Mouse (Mus musculus) hindbrain, embryonic 14.5 days (tissue): ENCODE measurements around the gene AI597479. TPM values are rescaled to one million over a fixed set of nuclear protein-coding genes. Genes with fewer than 3 reads are reported as not detected.

Experiments
- ATAC-seq: fragments of 200-750 bp; cut with Nextera tagmentation; 2 replicates; pipeline ENCODE4 v1.8.0; 2017; ENCODE audit warnings: moderate number of reproducible peaks, mild to moderate bottlenecking, moderate TSS enrichment, moderate library complexity; ENCODE audit not compliant: low FRiP score
- DNase-seq: peaks from one replicate; pipeline ENCODE4 v3.0.0-alpha.2; 2015; ENCODE audit warnings: low spot score
- H3K27ac ChIP-seq: fragments of 300-500 bp; sonication (generic); 2 replicates; pipeline ENCODE4 v1.5.1; 2014; ENCODE audit warnings: mild to moderate bottlenecking, moderate library complexity
- H3K27me3 ChIP-seq: fragments of 300-500 bp; sonication (generic); 2 replicates; pipeline ENCODE4 v1.6.1; 2014; ENCODE audit warnings: mild to moderate bottlenecking, low read length, mixed read lengths; ENCODE audit not compliant: control insufficient read depth, insufficient read depth
- H3K36me3 ChIP-seq: fragments of 300-500 bp; sonication (generic); replicated peaks from 2 replicates; pipeline ENCODE4 v1.6.1; 2014; ENCODE audit not compliant: control insufficient read depth, insufficient read depth
- H3K4me1 ChIP-seq: fragments of 300-500 bp; sonication (generic); replicated peaks from 2 replicates; pipeline ENCODE4 v1.6.1; 2014; ENCODE audit warnings: antibody characterized with exemption, low read length, mixed read lengths; ENCODE audit not compliant: control insufficient read depth, insufficient read depth
- H3K4me2 ChIP-seq: fragments of 300-500 bp; sonication (generic); replicated peaks from 2 replicates; pipeline ENCODE4 v1.6.1; 2014; ENCODE audit warnings: mild to moderate bottlenecking, moderate library complexity
- H3K4me3 ChIP-seq: fragments of 300-500 bp; sonication (generic); replicated peaks from 2 replicates; pipeline ENCODE4 v1.5.1; 2014; ENCODE audit warnings: mild to moderate bottlenecking, low read length
- H3K9ac ChIP-seq: fragments of 300-500 bp; sonication (generic); 2 replicates; pipeline ENCODE4 v1.6.1; 2014
- H3K9me3 ChIP-seq: fragments of 300-500 bp; sonication (generic); 2 replicates; pipeline ENCODE4 v1.6.1; 2016; ENCODE audit warnings: low read length; ENCODE audit not compliant: control insufficient read depth
- WGBS: fragments of 180-500 bp; shearing (Covaris S2); extraction: QIAGEN DNeasy Blood & Tissue Kit; methylation state at CpG from one replicate; pipeline ENCODE4 v1.1.7; 2014; 5-methylcytosine and 5-hydroxymethylcytosine counted together
- polyA plus RNA-seq: library from polyadenylated mRNA; unstranded; fragments of >200 nt; fragmentation: Nextera tagmentation; extraction: Ambion mirVana; gene quantifications from 2 replicates; pipeline ENCODE4 v1.2.1, GENCODE M21; 2014

Gene AI597479
- polyA plus RNA-seq, result 48.3 and 50.3 TPM in 2 replicates

DNA sequence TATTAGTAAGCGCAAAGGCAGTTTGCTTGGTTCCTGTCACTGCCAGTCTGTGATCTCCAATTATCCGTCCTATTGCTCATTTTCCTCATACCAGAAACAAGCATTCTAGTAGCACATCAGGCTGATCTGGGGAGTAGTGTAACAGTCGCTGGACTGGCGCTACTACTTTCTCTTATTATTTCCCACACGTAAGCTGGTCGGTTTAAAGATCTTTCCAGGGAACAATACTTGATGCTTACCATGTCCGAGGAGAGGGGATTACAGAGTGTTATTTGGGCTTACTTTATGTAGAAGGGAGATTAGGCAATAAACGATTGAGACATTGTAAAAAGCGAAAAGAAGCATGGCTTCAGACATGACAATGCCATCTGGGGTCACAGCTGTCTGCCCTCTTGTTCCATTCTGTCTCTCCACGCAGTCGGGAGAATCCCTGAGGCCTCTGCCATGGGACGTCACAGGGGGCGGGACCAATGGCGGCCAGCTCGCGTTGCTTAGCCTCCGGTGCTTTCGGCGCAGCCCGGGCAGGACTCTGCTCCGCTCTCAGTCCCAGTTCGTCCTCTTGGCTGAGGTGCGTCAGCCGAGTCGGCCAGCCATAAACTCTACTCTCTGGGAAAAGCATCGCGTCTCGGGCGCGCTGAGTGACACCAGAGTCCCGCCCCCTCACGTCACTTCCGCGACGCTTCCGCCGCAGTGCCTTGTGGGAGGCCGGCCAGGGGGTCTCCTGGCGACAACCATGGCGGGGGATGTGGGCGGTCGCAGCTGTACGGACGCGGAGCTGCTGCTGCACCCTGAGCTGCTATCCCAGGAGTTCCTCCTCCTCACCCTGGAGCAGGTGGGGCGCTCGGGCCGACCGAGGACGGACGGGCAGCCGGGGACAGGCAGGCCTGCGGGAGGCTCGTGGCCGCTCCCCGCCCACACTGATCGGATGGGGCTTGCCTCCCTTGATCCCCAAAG is at the start of gene AI597479, which contains the start of gene Tgfbrap1:
Gene AI597479 (plus strand): TSS at position 680 of the 954 bp plus-strand sequence.
Gene Tgfbrap1 (minus strand): TSS at position 607 of the 954 bp plus-strand sequence.
- Histone ChIP-seq H3K27ac (peak within 1 kb of the TSS; percentile 98), H3K9me3 (no peaks in the 10 kb centered on the region), H3K4me1 (peaks cover 18% of the 10 kb centered on the region), H3K4me3 (peak within 1 kb of the TSS; percentile 74), H3K36me3 (peaks cover 13% of the 10 kb centered on the region), H3K9ac (peak within 1 kb of the TSS; percentile 91), H3K4me2 (peak within 1 kb of the TSS; percentile 85), H3K27me3 (no peaks in the 10 kb centered on the region)
- DNase-seq (peak; percentile 98), ATAC-seq (peak; percentile 96)
- WGBS, result 1% methylated on average over 57 of the region's 57 CpGs

DNA sequence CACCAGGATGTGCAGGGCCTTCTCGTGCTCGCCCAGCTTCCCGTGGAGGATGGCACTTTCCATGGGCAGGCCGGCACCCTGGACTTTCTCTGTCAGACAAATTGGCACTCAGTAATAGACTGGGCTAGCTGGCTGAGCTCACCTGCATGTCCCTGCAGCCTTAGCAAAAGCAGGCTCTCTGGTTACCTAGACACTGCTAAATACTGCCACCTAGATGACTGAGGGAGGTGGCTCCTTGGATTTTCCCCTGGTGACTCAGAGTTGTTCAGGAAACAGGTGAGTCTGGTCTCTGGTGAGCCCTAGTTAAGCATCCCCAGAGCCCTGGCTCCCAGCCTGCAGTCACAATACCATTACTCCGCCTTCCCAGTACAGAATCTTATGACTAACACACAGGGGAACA is 46.6 kb upstream of the AI597479 start:
- Histone ChIP-seq H3K4me2 (no peak overlapping the region), H3K9me3 (no peaks in the 10 kb centered on the region), H3K27ac (no peak overlapping the region), H3K4me3 (no peak overlapping the region), H3K27me3 (no peaks in the 10 kb centered on the region), H3K36me3 (peaks cover 79% of the 10 kb centered on the region), H3K4me1 (no peaks in the 10 kb centered on the region), H3K9ac (no peak overlapping the region)
- 92% methylated on average over 5 of the region's 5 CpGs for WGBS
- ATAC-seq (0 out of 2 replicates have a peak, but pooled peaks have one; percentile 22), DNase-seq (no peak)

DNA sequence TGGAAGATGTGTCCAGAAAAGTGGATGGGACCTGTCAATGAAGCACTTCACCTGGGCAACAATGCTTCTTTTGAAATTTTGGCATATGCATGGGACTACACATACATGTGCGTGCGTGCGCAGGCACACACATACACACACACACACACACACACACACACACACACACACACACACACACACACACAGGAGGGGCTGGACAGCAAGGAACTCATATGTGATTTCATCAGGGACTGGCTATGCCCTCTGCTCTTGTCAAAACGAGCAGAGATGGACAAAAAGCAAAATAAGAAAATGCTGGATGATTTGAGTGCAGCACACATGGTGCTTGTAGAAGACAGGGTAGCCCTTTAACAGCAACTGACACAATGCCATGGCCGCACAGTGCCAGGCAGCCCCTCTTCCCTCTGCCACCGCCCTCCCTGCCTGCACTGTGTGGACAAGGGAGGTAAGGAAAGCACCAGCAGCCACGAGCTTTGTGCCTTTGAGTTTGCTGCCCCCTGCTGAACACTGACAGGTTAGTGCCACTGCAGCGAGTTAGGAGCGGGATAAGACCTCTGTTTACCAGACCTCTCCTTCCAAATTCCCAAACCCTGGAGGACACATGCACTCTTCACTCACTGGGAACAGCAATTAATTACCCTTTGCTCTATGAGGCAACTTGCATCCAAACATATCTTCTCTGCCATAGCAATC is 32.7 kb upstream of the AI597479 start:
- Histone ChIP-seq H3K36me3 (peaks cover 49% of the 10 kb centered on the region), H3K4me2 (no peak overlapping the region), H3K9ac (no peak overlapping the region), H3K27ac (no peak overlapping the region), H3K9me3 (no peaks in the 10 kb centered on the region), H3K4me3 (no peak overlapping the region), H3K27me3 (no peaks in the 10 kb centered on the region), H3K4me1 (no peaks in the 10 kb centered on the region)
- 47% methylated on average over 9 of the region's 9 CpGs for WGBS
- ATAC-seq (peak; percentile 94), DNase-seq (peak; percentile 85)

DNA sequence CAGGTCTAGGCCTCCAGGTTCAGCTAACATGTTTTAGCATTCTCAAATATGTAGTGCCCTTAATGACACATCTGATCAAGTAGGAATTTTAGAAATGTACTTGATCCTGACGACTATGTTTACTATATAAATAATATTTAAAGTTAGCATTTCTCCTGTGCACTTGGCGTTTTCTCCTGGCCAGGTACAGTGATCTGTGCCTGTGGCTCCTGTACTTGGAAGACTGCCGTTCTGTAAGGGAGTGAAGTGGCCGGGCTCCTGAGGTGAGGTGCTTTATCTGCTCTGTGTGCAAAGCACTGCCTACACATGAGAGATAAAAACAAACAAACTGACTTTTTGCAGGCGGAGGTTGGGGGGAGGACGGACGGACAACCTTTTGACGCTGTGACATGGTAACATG is 31.9 kb upstream of the AI597479 start:
- no peak for DNase-seq
- Histone ChIP-seq H3K4me3 (no peak overlapping the region), H3K36me3 (peaks cover 49% of the 10 kb centered on the region), H3K27me3 (no peaks in the 10 kb centered on the region), H3K9me3 (no peaks in the 10 kb centered on the region), H3K4me2 (no peak overlapping the region), H3K27ac (no peak overlapping the region), H3K9ac (no peak overlapping the region), H3K4me1 (no peaks in the 10 kb centered on the region)
- no peak for ATAC-seq
- 92% methylated on average over 8 of the region's 8 CpGs for WGBS

DNA sequence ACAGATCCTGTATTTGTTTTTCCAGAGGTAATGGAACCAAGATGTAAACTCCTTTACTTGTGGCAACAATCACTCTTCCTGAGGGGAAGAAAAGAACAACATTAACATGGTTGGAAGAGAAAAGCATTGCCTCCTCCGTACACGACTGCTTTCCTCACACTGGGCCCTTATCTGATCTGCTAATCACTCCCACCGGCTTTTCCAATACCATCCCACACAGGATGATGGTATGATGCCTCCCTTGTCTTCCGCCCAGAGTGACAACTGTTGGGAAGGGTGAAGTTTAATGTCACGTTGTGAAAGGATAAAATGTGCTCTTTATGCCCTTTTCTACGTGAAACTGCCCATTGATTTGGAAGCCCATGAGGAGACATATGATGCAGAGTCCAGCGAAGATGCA is 31.0 kb upstream of the AI597479 start:
- 84% methylated on average over 7 of the region's 7 CpGs for WGBS

DNA sequence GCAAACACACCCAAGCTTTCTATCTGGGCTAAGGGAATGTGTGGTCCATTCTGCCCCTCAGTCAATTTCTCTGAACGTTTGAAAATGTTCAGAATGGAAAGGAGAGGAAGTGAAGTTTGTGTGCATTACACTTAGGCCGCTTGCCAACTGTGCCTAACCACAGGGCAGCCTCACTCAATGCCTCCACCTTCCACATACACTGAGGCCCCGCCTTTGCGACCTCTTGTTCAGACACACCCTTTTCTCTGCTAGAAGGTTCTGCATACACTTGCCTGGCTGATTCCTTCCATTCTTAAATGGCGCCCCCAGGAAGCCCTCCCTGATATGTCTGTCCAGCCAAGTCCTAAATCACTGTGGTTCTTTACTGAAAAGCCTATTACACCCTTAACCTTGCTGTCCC is 27.8 kb upstream of the AI597479 start:
- Histone ChIP-seq H3K27me3 (no peaks in the 10 kb centered on the region), H3K9me3 (no peaks in the 10 kb centered on the region), H3K9ac (no peak overlapping the region), H3K4me3 (no peak overlapping the region), H3K4me1 (no peaks in the 10 kb centered on the region), H3K36me3 (peaks cover 65% of the 10 kb centered on the region), H3K27ac (no peak overlapping the region), H3K4me2 (no peak overlapping the region)
- ATAC-seq (no peak), DNase-seq (no peak)
- 95% methylated on average over 5 of the region's 5 CpGs for WGBS

More for the DNA sequence above, 31.0 kb upstream of the AI597479 start:
- H3K27ac ChIP-seq, result no peak overlapping the region
- no peak overlapping the region for H3K4me3 ChIP-seq
- H3K9ac ChIP-seq, result no peak overlapping the region
- H3K4me1 ChIP-seq, result no peaks in the 10 kb centered on the region
- H3K27me3 ChIP-seq, result no peaks in the 10 kb centered on the region
- no peaks in the 10 kb centered on the region for H3K9me3 ChIP-seq
- ATAC-seq (no peak), DNase-seq (no peak)
- peaks cover 54% of the 10 kb centered on the region for H3K36me3 ChIP-seq
- no peak overlapping the region for H3K4me2 ChIP-seq

DNA sequence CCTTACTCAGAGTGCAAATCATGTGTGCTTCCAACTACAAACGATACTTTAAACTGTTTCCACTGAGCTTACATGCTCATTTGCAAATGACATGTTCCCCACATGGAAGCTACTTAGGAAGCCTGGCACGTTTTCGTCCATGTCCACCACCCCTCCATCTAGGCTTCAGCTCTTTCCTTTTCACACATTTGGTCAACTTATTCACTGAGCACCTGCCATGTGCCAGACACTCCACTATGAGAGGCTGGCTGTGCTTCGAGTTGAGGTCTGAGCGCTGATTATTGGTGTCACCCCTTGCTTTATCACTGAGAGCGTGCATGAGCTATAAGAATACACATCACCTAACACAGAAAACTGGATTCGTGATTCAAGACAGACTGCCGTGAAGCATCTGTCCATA is 26.5 kb upstream of the AI597479 start:
- Histone ChIP-seq H3K27ac (no peak overlapping the region), H3K9me3 (no peaks in the 10 kb centered on the region)
- WGBS, result 94% methylated on average over 8 of the region's 8 CpGs

DNA sequence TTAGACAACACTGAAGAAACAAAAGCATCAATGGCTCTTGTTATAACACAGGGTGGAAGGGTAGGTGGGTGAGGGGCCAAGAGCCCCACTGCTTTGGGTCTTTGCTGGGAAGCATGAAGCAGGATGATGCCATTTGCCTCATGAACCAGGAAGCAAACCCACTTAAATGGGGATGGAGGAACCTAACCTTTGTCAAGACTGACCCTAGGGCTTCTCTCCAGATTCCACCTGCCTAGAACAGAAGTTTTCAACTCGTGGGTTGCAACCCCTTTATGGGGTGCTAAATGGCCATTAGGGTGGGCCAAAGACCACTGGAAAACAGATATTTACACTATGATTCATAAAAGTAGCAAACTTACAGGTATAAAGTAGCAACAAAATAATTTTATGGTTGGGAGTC is 25.9 kb upstream of the AI597479 start:
- Histone ChIP-seq H3K9ac (no peak overlapping the region), H3K27me3 (no peaks in the 10 kb centered on the region), H3K4me1 (no peaks in the 10 kb centered on the region), H3K36me3 (peaks cover 54% of the 10 kb centered on the region), H3K4me3 (no peak overlapping the region), H3K4me2 (no peak overlapping the region), H3K27ac (no peak overlapping the region), H3K9me3 (no peaks in the 10 kb centered on the region)
- DNase-seq (no peak), ATAC-seq (no peak)
- 82% methylated on average over 1 of the region's 1 CpGs for WGBS

More for the DNA sequence above, 26.5 kb upstream of the AI597479 start:
- Histone ChIP-seq H3K36me3 (peaks cover 58% of the 10 kb centered on the region), H3K4me2 (no peak overlapping the region), H3K27me3 (no peaks in the 10 kb centered on the region), H3K4me1 (no peaks in the 10 kb centered on the region), H3K4me3 (no peak overlapping the region), H3K9ac (no peak overlapping the region)
- ATAC-seq (no peak), DNase-seq (no peak)

DNA sequence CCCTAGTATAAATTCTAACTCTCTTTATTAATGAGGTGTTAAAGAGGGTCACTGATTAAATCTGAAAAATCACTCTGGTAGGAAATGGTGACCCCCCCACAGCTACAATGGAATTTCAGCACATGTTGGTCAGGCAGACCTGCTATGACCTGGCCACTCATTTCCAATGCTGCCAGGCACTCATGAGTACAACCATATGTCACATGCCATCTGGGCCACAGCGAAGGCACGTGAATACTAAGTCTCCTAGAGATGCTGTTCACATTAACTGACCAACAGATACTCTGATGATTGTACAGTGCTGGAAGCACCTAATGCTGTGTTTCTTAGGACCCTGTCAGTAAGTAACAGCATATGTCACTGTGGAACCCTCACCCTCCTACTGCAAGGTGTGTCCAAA is 23.7 kb upstream of the AI597479 start:
- WGBS, result 89% methylated on average over 2 of the region's 2 CpGs
- no peak overlapping the region for H3K4me2 ChIP-seq
- DNase-seq, result no peak
- H3K4me1 ChIP-seq, result no peaks in the 10 kb centered on the region
- no peaks in the 10 kb centered on the region for H3K27me3 ChIP-seq
- no peak for ATAC-seq
- no peak overlapping the region for H3K9ac ChIP-seq
- H3K27ac ChIP-seq, result no peak overlapping the region
- no peak overlapping the region for H3K4me3 ChIP-seq
- peaks cover 54% of the 10 kb centered on the region for H3K36me3 ChIP-seq
- no peaks in the 10 kb centered on the region for H3K9me3 ChIP-seq
